Mouse (Mus musculus): Measurements from ENCODE around the gene Krtap2-4. TPM values are rescaled to one million over a fixed set of nuclear protein-coding genes. Genes with fewer than 3 reads are reported as not detected.
"Not testable (repeated sequence)": the region's sequence is repeated elsewhere in the genome, so short reads cannot be mapped to it uniquely, and the experiment has no call there.

The Krtap2-4 gene
- polyA plus RNA-seq, 1 experiment from 2014 or later = not detected

GRCm38 (mm10) chr11:99610089-99610488 lies 4.6 kb downstream of the Krtap2-4 start, which contains the start of gene Gm11937:
Gene Gm11937, minus strand, starts transcription at chr11:99610189.
- H3K4me1 ChIP-seq (ENCODE audit: control insufficient read depth in 2 of 2, insufficient read depth in 2 of 2, low read length in 2 of 2); H3K4me3 ChIP-seq (ENCODE audit: control insufficient read depth in 1 of 2, insufficient read depth in 1 of 2, low read depth in 1 of 2, low read length in 2 of 2); H3K27ac ChIP-seq (replicated peaks in 1 of 2; ENCODE audit: control insufficient read depth in 1 of 2, insufficient read depth in 1 of 2, low read depth in 2 of 2, low read length in 2 of 2); H3K9ac ChIP-seq (ENCODE audit: low read length); H3K9me3 ChIP-seq (ENCODE audit: control insufficient read depth, low read length); H3K4me2 ChIP-seq (ENCODE audit: low read length); ATAC-seq (ENCODE audit: insufficient number of reproducible peaks, insufficient read depth, low FRiP score, low read depth); H3K27me3 ChIP-seq (ENCODE audit: control insufficient read depth, insufficient read depth, low read length); H3K36me3 ChIP-seq (ENCODE audit: control insufficient read depth, insufficient read depth, low read length): not testable (repeated sequence)
- WGBS = 56% methylated on average over 1 of the region's 2 CpGs

GRCm38 (mm10) chr11:99609126-99609525 lies 5.5 kb downstream of the Krtap2-4 start:
- no peak overlapping the region for H3K27ac ChIP-seq (replicated peaks in 1 of 2; ENCODE audit: control insufficient read depth in 1 of 2, insufficient read depth in 1 of 2, low read depth in 2 of 2, low read length in 2 of 2)
- no peak for ATAC-seq (ENCODE audit: insufficient number of reproducible peaks, insufficient read depth, low FRiP score, low read depth)
- no peak overlapping the region for H3K4me2 ChIP-seq (ENCODE audit: low read length)
- no peaks in the 10 kb centered on the region for H3K9me3 ChIP-seq (ENCODE audit: control insufficient read depth, low read length)
- no peaks in the 10 kb centered on the region for H3K36me3 ChIP-seq (ENCODE audit: control insufficient read depth, insufficient read depth, low read length)
- H3K4me1 ChIP-seq (ENCODE audit: control insufficient read depth in 2 of 2, insufficient read depth in 2 of 2, low read length in 2 of 2) = no peaks in the 10 kb centered on the region
- 56% methylated on average over 1 of the region's 1 CpGs for WGBS
- H3K27me3 ChIP-seq (ENCODE audit: control insufficient read depth, insufficient read depth, low read length) = no peaks in the 10 kb centered on the region
- no peak overlapping the region for H3K4me3 ChIP-seq (ENCODE audit: control insufficient read depth in 1 of 2, insufficient read depth in 1 of 2, low read depth in 1 of 2, low read length in 2 of 2)
- H3K9ac ChIP-seq (ENCODE audit: low read length) = no peak overlapping the region

- 44% methylated on average over 1 of the region's 1 CpGs for WGBS
- H3K4me1 ChIP-seq (ENCODE audit: control insufficient read depth in 2 of 2, insufficient read depth in 2 of 2, low read length in 2 of 2) = not testable (repeated sequence)
Observed at GRCm38 (mm10) chr11:99603208-99603607, 11.4 kb downstream of the Krtap2-4 start, which contains the start of gene Gm11938. Gene Gm11938, minus strand, starts transcription at chr11:99603308.

GRCm38 (mm10) chr11:99597742-99598141 lies 16.9 kb downstream of the Krtap2-4 start, which contains the start of gene Krtap9-3:
Gene Krtap9-3, minus strand, starts transcription at chr11:99598105.
- not testable (repeated sequence) for ATAC-seq (ENCODE audit: insufficient number of reproducible peaks, insufficient read depth, low FRiP score, low read depth); H3K4me3 ChIP-seq (ENCODE audit: control insufficient read depth in 1 of 2, insufficient read depth in 1 of 2, low read depth in 1 of 2, low read length in 2 of 2); H3K9me3 ChIP-seq (ENCODE audit: control insufficient read depth, low read length); H3K4me1 ChIP-seq (ENCODE audit: control insufficient read depth in 2 of 2, insufficient read depth in 2 of 2, low read length in 2 of 2); H3K9ac ChIP-seq (ENCODE audit: low read length); H3K27me3 ChIP-seq (ENCODE audit: control insufficient read depth, insufficient read depth, low read length); H3K4me2 ChIP-seq (ENCODE audit: low read length); H3K36me3 ChIP-seq (ENCODE audit: control insufficient read depth, insufficient read depth, low read length); H3K27ac ChIP-seq (replicated peaks in 1 of 2; ENCODE audit: control insufficient read depth in 1 of 2, insufficient read depth in 1 of 2, low read depth in 2 of 2, low read length in 2 of 2)
- WGBS = 72% methylated on average over 5 of the region's 6 CpGs

More at GRCm38 (mm10) chr11:99603208-99603607, 11.4 kb downstream of the Krtap2-4 start, which contains the start of gene Gm11938:
- not testable (repeated sequence) for H3K9me3 ChIP-seq (ENCODE audit: control insufficient read depth, low read length); H3K36me3 ChIP-seq (ENCODE audit: control insufficient read depth, insufficient read depth, low read length); H3K27ac ChIP-seq (replicated peaks in 1 of 2; ENCODE audit: control insufficient read depth in 1 of 2, insufficient read depth in 1 of 2, low read depth in 2 of 2, low read length in 2 of 2); ATAC-seq (ENCODE audit: insufficient number of reproducible peaks, insufficient read depth, low FRiP score, low read depth); H3K4me2 ChIP-seq (ENCODE audit: low read length); H3K27me3 ChIP-seq (ENCODE audit: control insufficient read depth, insufficient read depth, low read length); H3K9ac ChIP-seq (ENCODE audit: low read length); H3K4me3 ChIP-seq (ENCODE audit: control insufficient read depth in 1 of 2, insufficient read depth in 1 of 2, low read depth in 1 of 2, low read length in 2 of 2)

GRCm38 (mm10) chr11:99590981-99591380 lies 23.7 kb downstream of the Krtap2-4 start, which contains the start of gene Krtap1-3:
Gene Krtap1-3, minus strand, starts transcription at chr11:99591339.
- Histone ChIP-seq H3K9me3 (ENCODE audit: control insufficient read depth, low read length) (no peaks in the 10 kb centered on the region), H3K4me2 (ENCODE audit: low read length) (no peak within 1 kb of the TSS), H3K4me1 (ENCODE audit: control insufficient read depth in 2 of 2, insufficient read depth in 2 of 2, low read length in 2 of 2) (no peaks in the 10 kb centered on the region), H3K27me3 (ENCODE audit: control insufficient read depth, insufficient read depth, low read length) (no peaks in the 10 kb centered on the region), H3K9ac (ENCODE audit: low read length) (no peak within 1 kb of the TSS), H3K27ac (replicated peaks in 1 of 2; ENCODE audit: control insufficient read depth in 1 of 2, insufficient read depth in 1 of 2, low read depth in 2 of 2, low read length in 2 of 2) (no peak within 1 kb of the TSS), H3K4me3 (ENCODE audit: control insufficient read depth in 1 of 2, insufficient read depth in 1 of 2, low read depth in 1 of 2, low read length in 2 of 2) (no peak within 1 kb of the TSS), H3K36me3 (ENCODE audit: control insufficient read depth, insufficient read depth, low read length) (no peaks in the 10 kb centered on the region)
- no peak for ATAC-seq (ENCODE audit: insufficient number of reproducible peaks, insufficient read depth, low FRiP score, low read depth)
- WGBS = 73% methylated on average over 4 of the region's 6 CpGs

DNA sequence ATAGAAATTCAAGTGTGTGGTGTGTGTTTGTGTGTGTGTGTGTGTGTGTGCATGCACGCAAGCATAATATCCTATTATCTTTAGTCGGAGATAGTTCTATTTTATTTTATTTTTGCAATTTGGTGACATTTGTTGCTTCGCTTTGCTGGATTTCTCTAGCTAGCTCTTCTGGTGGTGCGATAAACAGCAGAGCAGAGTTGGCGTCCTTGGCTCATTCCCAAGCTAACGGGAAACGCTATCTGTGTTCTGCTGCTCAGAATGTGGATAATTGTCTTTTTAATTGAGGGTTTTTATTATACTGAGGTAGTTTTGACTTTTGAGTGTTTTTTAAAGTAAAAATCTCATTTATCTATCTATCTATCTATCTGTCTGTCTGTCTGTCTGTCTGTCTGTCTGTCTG lies 29.6 kb downstream of the Krtap2-4 start:
- no peak overlapping the region for H3K4me3 ChIP-seq (ENCODE audit: control insufficient read depth in 1 of 2, insufficient read depth in 1 of 2, low read depth in 1 of 2, low read length in 2 of 2)
- no peak for ATAC-seq (ENCODE audit: insufficient number of reproducible peaks, insufficient read depth, low FRiP score, low read depth)
- no peaks in the 10 kb centered on the region for H3K4me1 ChIP-seq (ENCODE audit: control insufficient read depth in 2 of 2, insufficient read depth in 2 of 2, low read length in 2 of 2)
- 75% methylated on average over 7 of the region's 7 CpGs for WGBS
- H3K9ac ChIP-seq (ENCODE audit: low read length) = no peak overlapping the region
- no peak overlapping the region for H3K27ac ChIP-seq (replicated peaks in 1 of 2; ENCODE audit: control insufficient read depth in 1 of 2, insufficient read depth in 1 of 2, low read depth in 2 of 2, low read length in 2 of 2)
- no peaks in the 10 kb centered on the region for H3K9me3 ChIP-seq (ENCODE audit: control insufficient read depth, low read length)
- H3K36me3 ChIP-seq (ENCODE audit: control insufficient read depth, insufficient read depth, low read length) = no peaks in the 10 kb centered on the region
- H3K27me3 ChIP-seq (ENCODE audit: control insufficient read depth, insufficient read depth, low read length) = no peaks in the 10 kb centered on the region
- no peak overlapping the region for H3K4me2 ChIP-seq (ENCODE audit: low read length)

DNA sequence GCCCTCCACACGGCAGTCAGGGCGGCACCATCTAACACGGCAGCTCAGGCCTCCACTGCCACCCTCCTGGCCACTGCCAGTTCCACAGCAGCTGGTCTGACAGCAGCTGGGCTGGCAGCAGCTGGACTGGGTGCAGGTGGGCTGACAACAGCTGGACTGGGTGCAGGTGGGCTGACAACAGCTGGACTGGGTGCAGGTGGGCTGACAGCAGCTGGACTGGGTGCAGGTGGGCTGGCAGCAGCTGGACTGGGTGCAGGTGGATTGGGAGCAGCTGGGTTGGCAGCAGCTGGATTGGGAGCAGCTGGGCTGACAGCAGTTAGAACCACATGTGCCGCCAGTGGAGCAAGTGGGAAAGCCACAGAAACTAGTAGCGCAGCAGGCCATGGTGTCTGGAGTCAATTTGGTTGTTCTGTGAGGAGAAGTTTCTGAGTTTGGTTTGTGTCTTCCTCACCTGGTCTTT lies 31.4 kb downstream of the Krtap2-4 start, which contains the start of gene Krtap1-4:
TSS of gene Krtap1-4 (minus strand) at position 410 of the 460 bp plus-strand sequence.
- no peak within 1 kb of the TSS for H3K4me3 ChIP-seq (ENCODE audit: control insufficient read depth in 1 of 2, insufficient read depth in 1 of 2, low read depth in 1 of 2, low read length in 2 of 2)
- H3K4me1 ChIP-seq (ENCODE audit: control insufficient read depth in 2 of 2, insufficient read depth in 2 of 2, low read length in 2 of 2) = no peaks in the 10 kb centered on the region
- no peak for ATAC-seq (ENCODE audit: insufficient number of reproducible peaks, insufficient read depth, low FRiP score, low read depth)
- H3K36me3 ChIP-seq (ENCODE audit: control insufficient read depth, insufficient read depth, low read length) = no peaks in the 10 kb centered on the region
- 80% methylated on average over 5 of the region's 5 CpGs for WGBS
- H3K27me3 ChIP-seq (ENCODE audit: control insufficient read depth, insufficient read depth, low read length) = no peaks in the 10 kb centered on the region
- H3K4me2 ChIP-seq (ENCODE audit: low read length) = no peak within 1 kb of the TSS
- no peaks in the 10 kb centered on the region for H3K9me3 ChIP-seq (ENCODE audit: control insufficient read depth, low read length)
- H3K9ac ChIP-seq (ENCODE audit: low read length) = no peak within 1 kb of the TSS
- no peak within 1 kb of the TSS for H3K27ac ChIP-seq (replicated peaks in 1 of 2; ENCODE audit: control insufficient read depth in 1 of 2, insufficient read depth in 1 of 2, low read depth in 2 of 2, low read length in 2 of 2)

DNA sequence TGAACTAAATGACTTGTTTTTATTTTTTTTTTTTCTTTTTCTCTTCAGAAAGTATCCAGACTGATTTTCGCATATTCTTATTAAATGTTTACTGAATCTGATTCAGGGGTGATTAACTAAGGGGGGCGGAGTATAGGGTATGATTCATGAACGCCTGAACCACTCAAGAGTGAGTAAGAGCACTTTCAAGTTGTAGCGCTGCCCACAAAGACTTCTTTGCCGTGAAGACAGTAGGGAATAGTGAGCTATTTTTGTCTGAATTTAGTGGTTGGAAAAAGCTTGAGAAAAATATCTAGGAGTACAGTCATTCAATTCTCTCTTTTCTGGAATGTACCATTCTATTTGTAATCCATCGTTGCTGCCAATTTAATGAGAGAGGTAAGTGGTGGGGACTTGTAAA lies 33.1 kb downstream of the Krtap2-4 start:
- H3K4me2 ChIP-seq (ENCODE audit: low read length) = no peak overlapping the region
- no peak for ATAC-seq (ENCODE audit: insufficient number of reproducible peaks, insufficient read depth, low FRiP score, low read depth)
- H3K27ac ChIP-seq (replicated peaks in 1 of 2; ENCODE audit: control insufficient read depth in 1 of 2, insufficient read depth in 1 of 2, low read depth in 2 of 2, low read length in 2 of 2) = no peak overlapping the region
- no peak overlapping the region for H3K4me3 ChIP-seq (ENCODE audit: control insufficient read depth in 1 of 2, insufficient read depth in 1 of 2, low read depth in 1 of 2, low read length in 2 of 2)
- no peaks in the 10 kb centered on the region for H3K27me3 ChIP-seq (ENCODE audit: control insufficient read depth, insufficient read depth, low read length)
- no peak overlapping the region for H3K9ac ChIP-seq (ENCODE audit: low read length)
- no peaks in the 10 kb centered on the region for H3K4me1 ChIP-seq (ENCODE audit: control insufficient read depth in 2 of 2, insufficient read depth in 2 of 2, low read length in 2 of 2)
- no peaks in the 10 kb centered on the region for H3K9me3 ChIP-seq (ENCODE audit: control insufficient read depth, low read length)
- H3K36me3 ChIP-seq (ENCODE audit: control insufficient read depth, insufficient read depth, low read length) = no peaks in the 10 kb centered on the region
- WGBS = 74% methylated on average over 6 of the region's 6 CpGs
